Mouse (Mus musculus) heart, embryonic 15.5 days (tissue): ENCODE data around the gene Tmem88. TPM values are rescaled to one million over a fixed set of nuclear protein-coding genes. Genes with fewer than 3 reads are reported as not detected.

Experiments used
- ATAC-seq: fragments of 200-750 bp; cut with Nextera tagmentation; replicated peaks from 2 replicates; pipeline ENCODE4 v1.8.0; 2017; ENCODE audit warnings: low read depth, moderate TSS enrichment; ENCODE audit not compliant: insufficient number of reproducible peaks, insufficient read depth, low FRiP score
- H3K27ac ChIP-seq: fragments of 300-500 bp; sonication (generic); 2 replicates; pipeline ENCODE4 v1.5.1; 2015; ENCODE audit warnings: mild to moderate bottlenecking, inconsistent platforms
- H3K27me3 ChIP-seq: fragments of 300-500 bp; sonication (generic); 2 replicates; pipeline ENCODE4 v1.6.1; 2015; ENCODE audit warnings: inconsistent platforms
- H3K36me3 ChIP-seq: fragments of 300-500 bp; sonication (generic); 2 replicates; pipeline ENCODE4 v1.6.1; 2015; ENCODE audit warnings: mild to moderate bottlenecking, inconsistent platforms
- H3K4me1 ChIP-seq: fragments of 300-500 bp; sonication (generic); replicated peaks from 2 replicates; pipeline ENCODE4 v1.6.1; 2015; ENCODE audit warnings: inconsistent platforms
- H3K4me2 ChIP-seq: fragments of 300-500 bp; sonication (generic); 2 replicates; pipeline ENCODE4 v1.6.1; 2015; ENCODE audit warnings: inconsistent platforms, mild to moderate bottlenecking, moderate library complexity
- H3K4me3 ChIP-seq: fragments of 300-500 bp; sonication (generic); 2 replicates; pipeline ENCODE4 v1.5.1; 2015; ENCODE audit warnings: mild to moderate bottlenecking, inconsistent platforms
- H3K9ac ChIP-seq: fragments of 300-500 bp; sonication (generic); 2 replicates; pipeline ENCODE4 v1.6.1; 2015; ENCODE audit warnings: mild to moderate bottlenecking, inconsistent platforms
- H3K9me3 ChIP-seq: fragments of 300-500 bp; sonication (generic); replicated peaks from 2 replicates; pipeline ENCODE4 v1.6.1; 2016; ENCODE audit warnings: inconsistent platforms
- WGBS: fragments of 180-500 bp; shearing (Covaris S2); methylation state at CpG from one replicate; pipeline ENCODE4 v1.1.7; 2015; ENCODE audit warnings: mixed read lengths; 5-methylcytosine and 5-hydroxymethylcytosine counted together
- polyA plus RNA-seq: library from polyadenylated mRNA; unstranded; fragments of >200 nt; fragmentation: Nextera tagmentation; extraction: Ambion mirVana; gene quantifications from 2 replicates; pipeline ENCODE4 v1.2.1, GENCODE M21; 2015

Tmem88 gene
- polyA plus RNA-seq, 1 experiment from 2014 or later = 40.6 TPM

- no peak for ATAC-seq
- no peak overlapping the region for H3K4me3 ChIP-seq
- H3K27ac ChIP-seq = no peak overlapping the region
- H3K4me1 ChIP-seq = peaks cover 4% of the 10 kb centered on the region
- no peak overlapping the region for H3K4me2 ChIP-seq
- H3K36me3 ChIP-seq = no peaks in the 10 kb centered on the region
- no peaks in the 10 kb centered on the region for H3K27me3 ChIP-seq
- 45% methylated on average over 10 of the region's 10 CpGs for WGBS
- H3K9ac ChIP-seq = no peak overlapping the region
- H3K9me3 ChIP-seq = no peaks in the 10 kb centered on the region
Observed at GRCm38 (mm10) chr11:69390400-69391034, 7.5 kb downstream of the Tmem88 start.

- H3K9ac ChIP-seq = no peak overlapping the region
- peaks cover 4% of the 10 kb centered on the region for H3K4me1 ChIP-seq
- no peaks in the 10 kb centered on the region for H3K9me3 ChIP-seq
- H3K36me3 ChIP-seq = no peaks in the 10 kb centered on the region
- ATAC-seq = no peak
- H3K27me3 ChIP-seq = no peaks in the 10 kb centered on the region
- no peak overlapping the region for H3K4me2 ChIP-seq
- 64% methylated on average over 14 of the region's 14 CpGs for WGBS
- H3K4me3 ChIP-seq = no peak overlapping the region
- H3K27ac ChIP-seq = no peak overlapping the region
Observed at GRCm38 (mm10) chr11:69389531-69390399, 8.3 kb downstream of the Tmem88 start.

GRCm38 (mm10) chr11:69388680-69389079, 9.4 kb downstream of the Tmem88 start:
- Histone ChIP-seq H3K9ac (no peak overlapping the region), H3K27ac (no peak overlapping the region)

GRCm38 (mm10) chr11:69386758-69387157, 11.3 kb downstream of the Tmem88 start:
- Histone ChIP-seq H3K4me1 (peaks cover 6% of the 10 kb centered on the region), H3K27me3 (no peaks in the 10 kb centered on the region), H3K4me2 (no peak overlapping the region), H3K9me3 (no peaks in the 10 kb centered on the region), H3K36me3 (no peaks in the 10 kb centered on the region), H3K27ac (no peak overlapping the region), H3K9ac (no peak overlapping the region), H3K4me3 (no peak overlapping the region)
- 72% methylated on average over 7 of the region's 7 CpGs for WGBS
- no peak for ATAC-seq

More at GRCm38 (mm10) chr11:69388680-69389079, 9.4 kb downstream of the Tmem88 start:
- Histone ChIP-seq H3K36me3 (no peaks in the 10 kb centered on the region), H3K4me1 (no peaks in the 10 kb centered on the region; the same call in 1 of the 2 replicates), H3K9me3 (no peaks in the 10 kb centered on the region), H3K4me2 (no peak overlapping the region), H3K27me3 (no peaks in the 10 kb centered on the region), H3K4me3 (no peak overlapping the region)
- no peak for ATAC-seq
- 94% methylated on average over 4 of the region's 4 CpGs for WGBS

- Histone ChIP-seq H3K4me2 (no peak overlapping the region), H3K36me3 (no peaks in the 10 kb centered on the region), H3K9ac (no peak overlapping the region), H3K4me3 (no peak overlapping the region), H3K27ac (no peak overlapping the region), H3K9me3 (no peaks in the 10 kb centered on the region), H3K27me3 (no peaks in the 10 kb centered on the region), H3K4me1 (peaks cover 12% of the 10 kb centered on the region)
- whole genome bisulfite sequencing = 70% methylated on average over 6 of the region's 6 CpGs
- no peak for ATAC-seq
Observed at GRCm38 (mm10) chr11:69384979-69385378, 13.1 kb downstream of the Tmem88 start.

- Histone ChIP-seq H3K4me1 (peaks cover 14% of the 10 kb centered on the region), H3K4me3 (no peak overlapping the region), H3K4me2 (no peak overlapping the region), H3K36me3 (no peaks in the 10 kb centered on the region), H3K27ac (no peak overlapping the region), H3K27me3 (no peaks in the 10 kb centered on the region), H3K9me3 (no peaks in the 10 kb centered on the region), H3K9ac (no peak overlapping the region)
- ATAC-seq = no peak
- WGBS = 51% methylated on average over 10 of the region's 10 CpGs
Observed at GRCm38 (mm10) chr11:69382478-69383105, 15.4 kb downstream of the Tmem88 start.

GRCm38 (mm10) chr11:69381356-69381755, 16.7 kb downstream of the Tmem88 start:
- no peak overlapping the region for H3K4me3 ChIP-seq
- H3K4me2 ChIP-seq = no peak overlapping the region
- no peak for ATAC-seq
- no peaks in the 10 kb centered on the region for H3K36me3 ChIP-seq
- H3K27ac ChIP-seq = 0 out of 2 replicates have a peak overlapping the region, but pooled peaks have one; percentile 19
- no peaks in the 10 kb centered on the region for H3K27me3 ChIP-seq
- H3K9ac ChIP-seq = no peak overlapping the region
- WGBS = 60% methylated on average over 6 of the region's 6 CpGs
- peaks cover 14% of the 10 kb centered on the region for H3K4me1 ChIP-seq
- no peaks in the 10 kb centered on the region for H3K9me3 ChIP-seq

GRCm38 (mm10) chr11:69379600-69379999, 18.4 kb downstream of the Tmem88 start:
- H3K27me3 ChIP-seq = no peaks in the 10 kb centered on the region
- H3K9me3 ChIP-seq = no peaks in the 10 kb centered on the region
- no peak for ATAC-seq
- no peak overlapping the region for H3K27ac ChIP-seq
- H3K4me1 ChIP-seq = peaks cover 14% of the 10 kb centered on the region
- WGBS = 79% methylated on average over 3 of the region's 3 CpGs
- no peak overlapping the region for H3K4me3 ChIP-seq
- H3K9ac ChIP-seq = no peak overlapping the region
- H3K4me2 ChIP-seq = no peak overlapping the region
- H3K36me3 ChIP-seq = 0 out of 2 replicates have a peak, but pooled peaks cover 3% of the 10 kb centered on the region

- Histone ChIP-seq H3K4me3 (no peak overlapping the region), H3K36me3 (0 out of 2 replicates have a peak, but pooled peaks cover 3% of the 10 kb centered on the region), H3K27ac (no peak overlapping the region), H3K9ac (no peak overlapping the region), H3K4me1 (peaks cover 12% of the 10 kb centered on the region), H3K27me3 (no peaks in the 10 kb centered on the region), H3K4me2 (no peak overlapping the region), H3K9me3 (no peaks in the 10 kb centered on the region)
- 62% methylated on average over 3 of the region's 3 CpGs for WGBS
- ATAC-seq = no peak
Observed at GRCm38 (mm10) chr11:69377766-69378165, 20.3 kb downstream of the Tmem88 start.

- Histone ChIP-seq H3K27ac (no peak overlapping the region), H3K4me2 (no peak overlapping the region), H3K9me3 (no peaks in the 10 kb centered on the region), H3K4me3 (no peak overlapping the region), H3K36me3 (0 out of 2 replicates have a peak, but pooled peaks cover 3% of the 10 kb centered on the region), H3K27me3 (no peaks in the 10 kb centered on the region), H3K4me1 (peaks cover 22% of the 10 kb centered on the region), H3K9ac (no peak overlapping the region)
- WGBS = 82% methylated on average over 4 of the region's 4 CpGs
- ATAC-seq = no peak
Observed at GRCm38 (mm10) chr11:69375646-69376045, 22.4 kb downstream of the Tmem88 start.

GRCm38 (mm10) chr11:69373223-69373965, 24.6 kb downstream of the Tmem88 start:
- no peak for ATAC-seq
- H3K27ac ChIP-seq = no peak overlapping the region
- 84% methylated on average over 16 of the region's 16 CpGs for WGBS

More at GRCm38 (mm10) chr11:69373223-69373965, 24.6 kb downstream of the Tmem88 start:
- no peak overlapping the region for H3K4me2 ChIP-seq
- 0 out of 2 replicates have a peak, but pooled peaks cover 3% of the 10 kb centered on the region for H3K36me3 ChIP-seq
- no peaks in the 10 kb centered on the region for H3K27me3 ChIP-seq
- H3K9ac ChIP-seq = no peak overlapping the region
- H3K4me3 ChIP-seq = no peak overlapping the region
- no peaks in the 10 kb centered on the region for H3K9me3 ChIP-seq
- H3K4me1 ChIP-seq = peaks cover 27% of the 10 kb centered on the region
